Comparison of ENCODE assay signal across 8 mouse cellular contexts in the genomic region with DNA sequence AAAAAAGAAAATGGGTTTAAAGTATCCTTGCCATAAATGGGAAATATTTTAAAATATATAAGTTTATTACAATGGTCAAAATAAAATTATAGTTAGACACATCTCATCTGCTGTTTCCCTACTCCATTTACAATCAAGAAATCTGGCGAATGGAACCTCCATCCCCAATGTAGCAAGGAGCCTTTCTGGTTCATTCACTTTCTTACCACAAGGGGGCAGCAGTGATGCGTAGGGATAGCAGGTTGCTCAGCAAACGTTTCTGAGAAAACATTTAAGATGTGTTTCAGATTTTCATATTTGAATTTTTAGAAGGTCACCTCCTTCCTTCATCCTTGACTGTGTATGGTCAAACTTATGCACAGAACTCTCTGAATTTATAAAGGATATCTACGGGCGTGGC. TPM values are rescaled to one million over a fixed set of nuclear protein-coding genes. Genes with fewer than 3 reads are reported as not detected.
DNase-seq lines count a peak whose midpoint lies in the region; ATAC-seq and TF ChIP-seq lines count a peak whose summit lies in the region.

No protein-coding gene starts in this region.

- no peak for ATAC-seq in midbrain, embryonic 16.5 days

- H3K27me3 ChIP-seq in midbrain, embryonic 10.5 days (ENCODE audit: low read depth, poor library complexity, severe bottlenecking) = no peaks in the 10 kb centered on the region
- H3K27me3 ChIP-seq in midbrain, embryonic 16.5 days (ENCODE audit: control insufficient read depth, insufficient read depth, low read depth, low read length) = no peaks in the 10 kb centered on the region
- H3K27me3 ChIP-seq in liver, adult 2 months (ENCODE audit: control insufficient read depth, insufficient read depth, low read length) = no peaks in the 10 kb centered on the region

- H3K4me3 ChIP-seq in midbrain, embryonic 10.5 days = no peak overlapping the region
- no peak overlapping the region for H3K4me3 ChIP-seq in midbrain, embryonic 16.5 days (ENCODE audit: low read depth, low read length)
- no peak overlapping the region for H3K4me3 ChIP-seq in liver, adult 2 months (ENCODE audit: insufficient read depth, low read depth, low read length)

- H3K4me1 ChIP-seq in midbrain, embryonic 10.5 days = no peaks in the 10 kb centered on the region
- no peaks in the 10 kb centered on the region for H3K4me1 ChIP-seq in midbrain, embryonic 16.5 days (ENCODE audit: control insufficient read depth, insufficient read depth, low read length)
- H3K4me1 ChIP-seq in liver, adult 2 months (ENCODE audit: control insufficient read depth, insufficient read depth, low read length) = peaks cover 4% of the 10 kb centered on the region; the same call in 1 of the 2 replicates

- peaks cover 3% of the 10 kb centered on the region; the same call in 1 of the 2 replicates for H3K79me2 ChIP-seq in liver, adult 2 months (ENCODE audit: control insufficient read depth, insufficient read depth, low read length)

- 44% methylated on average over 5 of the region's 5 CpGs for WGBS in midbrain, embryonic 10.5 days
- WGBS in midbrain, embryonic 16.5 days = 43% methylated on average over 5 of the region's 5 CpGs
- 43% methylated on average over 5 of the region's 5 CpGs for WGBS in liver, adult 2 months

- TF ChIP-seq POLR2A in liver, adult 2 months (IDR thresholded peaks at IDR 0.05; ENCODE audit: extremely low read depth, insufficient read depth, low read length) = no peak

- H3K4me2 ChIP-seq in midbrain, embryonic 16.5 days (ENCODE audit: low read length) = no peak overlapping the region

- no peak overlapping the region for H3K9ac ChIP-seq in midbrain, embryonic 16.5 days (ENCODE audit: low read depth, low read length)
- no peak overlapping the region for H3K9ac ChIP-seq in liver, adult 2 months (ENCODE audit: low read depth, low read length)

- peak; percentile 62 for DNase-seq in midbrain, embryonic 10.5 days (ENCODE audit: low spot score)
- peak; percentile 67 for DNase-seq in R1 (ENCODE audit: low read depth, low spot score)
- peak; percentile 30 to 75 for DNase-seq in cerebellum, postnatal 25 days
- peak; percentile 92 for DNase-seq in induced T-regulatory cell, adult 2 months (ENCODE audit: low read depth)
- peak; percentile 44 for DNase-seq in liver, adult 2 months (ENCODE audit: extremely low read depth, low read depth, low spot score)
- peak; percentile 65 for DNase-seq in right cerebral cortex, postnatal 14 days
- no peak for DNase-seq in urinary bladder, postnatal 4 days (ENCODE audit: low spot score in 2 of 2)

- H3K9me3 ChIP-seq in midbrain, embryonic 10.5 days (replicated peaks) = 0 out of 2 replicates have a peak, but pooled peaks cover 4% of the 10 kb centered on the region
- H3K9me3 ChIP-seq in midbrain, embryonic 16.5 days (replicated peaks; ENCODE audit: control insufficient read depth, low read length, poor library complexity, severe bottlenecking) = no peaks in the 10 kb centered on the region

- H3K27ac ChIP-seq in midbrain, embryonic 10.5 days (replicated peaks) = no peak overlapping the region
- no peak overlapping the region for H3K27ac ChIP-seq in midbrain, embryonic 16.5 days (ENCODE audit: low read length)
- H3K27ac ChIP-seq in liver, adult 2 months (replicated peaks; ENCODE audit: insufficient read depth, low read depth, low read length) = no peak overlapping the region

- peak; percentile 54 for TF ChIP-seq CTCF in liver, adult 2 months (IDR thresholded peaks at IDR 0.05; ENCODE audit: low read depth, low read length)

- no peaks in the 10 kb centered on the region for H3K36me3 ChIP-seq in midbrain, embryonic 10.5 days
- H3K36me3 ChIP-seq in midbrain, embryonic 16.5 days (ENCODE audit: control insufficient read depth, insufficient read depth, low read length) = no peaks in the 10 kb centered on the region
- peaks cover 33% of the 10 kb centered on the region for H3K36me3 ChIP-seq in liver, adult 2 months (ENCODE audit: control insufficient read depth, insufficient read depth, low read length)

RNA-seq across cellular contexts. Expression of a gene that starts 45.1 kb away (rescaled TPM):
- not detected in 2 replicates for polyA plus RNA-seq in midbrain, embryonic 10.5 days (2016; fragmentation: Nextera tagmentation; extraction: Ambion mirVana)
- polyA plus RNA-seq in midbrain, embryonic 16.5 days (2015; fragmentation: Nextera tagmentation; extraction: Ambion mirVana) = not detected in 2 replicates
- 480 and 574 TPM in 2 replicates for total RNA-seq in liver, adult 2 months (2014; rRNA removed)
- 130 and 147 TPM in 2 replicates for polyA plus RNA-seq in liver, adult 2 months (2012; rRNA removed)

Comparison
In these comparisons a context has a peak if more than half of its experiments do, and no peak if none do; other contexts are left out.
1. DNase-seq: peak in midbrain, embryonic 10.5 days (single experiment), R1 (single experiment), cerebellum, postnatal 25 days (2 of 2), induced T-regulatory cell, adult 2 months (single experiment), liver, adult 2 months (single experiment) and right cerebral cortex, postnatal 14 days (single experiment); none in urinary bladder, postnatal 4 days (0 of 2).
2. RNA of a gene that starts 45.1 kb away (polyA plus RNA-seq): 130 to 147 TPM in liver, adult 2 months; not detected in midbrain, embryonic 16.5 days and not detected in midbrain, embryonic 10.5 days; every median in the first group is over 100 times any median in the second.